Mouse (Mus musculus): ENCODE results near the gene Bivm. TPM values are rescaled to one million over a fixed set of nuclear protein-coding genes. Genes with fewer than 3 reads are reported as not detected.

The Bivm gene
- polyA plus RNA-seq, 1 experiment from 2014 or later = 12.6 TPM

DNA sequence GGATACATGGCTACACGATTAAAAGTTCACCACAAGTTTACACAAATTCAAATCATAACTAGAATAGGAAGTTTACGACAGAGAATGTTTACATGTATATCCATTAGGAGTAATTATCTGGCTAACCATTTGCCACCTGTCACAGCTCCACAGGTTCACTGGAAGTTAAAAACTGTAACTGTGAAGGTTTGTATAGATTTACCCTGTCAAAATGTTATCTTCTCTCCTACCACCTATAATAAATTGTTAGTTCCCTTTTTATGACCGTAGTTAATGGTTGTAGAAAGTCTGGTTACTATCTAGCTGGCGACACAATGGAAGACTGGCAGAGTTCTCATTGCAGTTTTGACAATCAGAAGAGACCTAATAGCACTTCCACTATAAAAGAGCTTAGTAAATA lies 21.5 kb downstream of the Bivm start:
- no peak for ATAC-seq (ENCODE audit: extremely low read depth, insufficient number of reproducible peaks, low FRiP score, low TSS enrichment)
- H3K4me2 ChIP-seq = no peak overlapping the region
- 78% methylated on average over 4 of the region's 4 CpGs for WGBS
- H3K27ac ChIP-seq (replicated peaks) = no peak overlapping the region
- no peak overlapping the region for H3K4me3 ChIP-seq
- H3K4me1 ChIP-seq = no peaks in the 10 kb centered on the region
- peaks cover 77% of the 10 kb centered on the region for H3K36me3 ChIP-seq
- H3K9ac ChIP-seq = no peak overlapping the region
- no peaks in the 10 kb centered on the region for H3K27me3 ChIP-seq (replicated peaks)
- no peaks in the 10 kb centered on the region for H3K9me3 ChIP-seq

DNA sequence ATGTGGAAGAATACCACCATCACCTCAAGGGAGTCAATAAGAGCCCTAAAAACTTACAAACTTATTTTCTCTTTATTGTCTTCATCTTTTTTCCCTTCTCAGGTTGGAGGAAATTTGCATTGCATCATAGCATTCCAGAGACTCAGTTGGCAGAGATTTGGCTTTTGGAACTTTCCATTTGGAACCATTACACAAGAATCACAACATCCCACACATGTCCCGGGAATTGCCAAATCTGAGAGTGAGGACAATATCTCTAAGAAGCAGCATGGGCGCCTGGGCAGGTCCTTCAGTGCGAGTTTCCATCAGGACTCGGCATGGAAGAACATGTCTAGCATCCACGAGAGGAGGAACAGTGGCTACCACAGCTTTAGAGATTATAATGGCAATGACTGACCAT lies 24.0 kb downstream of the Bivm start:
- no peak overlapping the region for H3K9ac ChIP-seq
- H3K36me3 ChIP-seq = peaks cover 60% of the 10 kb centered on the region
- H3K4me1 ChIP-seq = peaks cover 5% of the 10 kb centered on the region
- H3K27me3 ChIP-seq (replicated peaks) = no peaks in the 10 kb centered on the region
- H3K9me3 ChIP-seq = no peaks in the 10 kb centered on the region
- H3K4me3 ChIP-seq = no peak overlapping the region
- 77% methylated on average over 5 of the region's 5 CpGs for WGBS
- H3K27ac ChIP-seq (replicated peaks) = no peak overlapping the region
- H3K4me2 ChIP-seq = no peak overlapping the region
- ATAC-seq (ENCODE audit: extremely low read depth, insufficient number of reproducible peaks, low FRiP score, low TSS enrichment) = no peak

DNA sequence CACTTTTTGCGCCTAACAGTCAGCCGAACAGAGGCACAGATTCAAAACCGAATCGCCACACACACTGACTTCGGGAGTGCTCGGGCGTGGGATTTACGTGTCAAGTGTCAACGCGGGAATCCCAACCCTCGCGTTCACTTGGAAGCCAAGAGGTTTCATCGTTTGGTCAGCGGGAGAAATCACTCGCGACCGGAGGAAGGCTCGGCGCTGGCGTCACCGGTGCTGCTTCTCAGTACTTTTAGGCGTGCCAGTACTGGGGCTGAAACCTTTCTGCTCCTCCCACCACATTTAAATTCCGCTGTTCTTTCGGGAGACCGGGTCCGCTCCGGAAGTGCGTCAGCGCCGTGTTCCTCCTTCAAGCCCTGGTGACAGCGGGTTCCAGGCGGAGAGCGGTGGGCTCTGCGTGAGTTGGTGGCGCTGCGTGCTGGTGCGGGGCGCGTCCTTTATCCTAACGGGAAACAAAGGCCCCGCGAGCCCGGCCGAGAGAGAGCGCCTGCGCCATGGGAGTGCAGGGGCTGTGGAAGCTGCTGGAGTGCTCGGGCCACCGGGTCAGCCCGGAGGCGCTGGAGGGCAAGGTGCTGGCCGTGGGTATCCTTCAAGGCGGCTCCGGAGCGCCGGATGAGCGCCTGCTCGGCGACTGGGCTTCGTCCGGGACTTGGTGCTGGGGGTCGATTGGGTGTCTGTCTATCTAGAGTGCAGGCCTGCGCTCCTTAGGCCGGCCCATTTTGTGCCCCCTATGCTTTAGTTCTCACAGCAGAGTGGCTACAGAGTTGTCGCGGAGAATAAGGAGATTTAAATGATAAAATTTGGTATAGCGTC lies 29.0 kb downstream of the Bivm start, which contains the start of gene Ercc5:
Ercc5 (plus strand) TSS at position 182 of the 819 bp plus-strand sequence.
- H3K27me3 ChIP-seq (replicated peaks) = no peaks in the 10 kb centered on the region
- peak; percentile 91 for ATAC-seq (ENCODE audit: extremely low read depth, insufficient number of reproducible peaks, low FRiP score, low TSS enrichment)
- H3K36me3 ChIP-seq = peaks cover 18% of the 10 kb centered on the region
- H3K4me3 ChIP-seq = peak within 1 kb of the TSS; percentile 86
- H3K27ac ChIP-seq (replicated peaks) = peak within 1 kb of the TSS; percentile 94
- H3K9ac ChIP-seq = peak within 1 kb of the TSS; percentile 97
- H3K4me2 ChIP-seq = peak within 1 kb of the TSS; percentile 71
- H3K4me1 ChIP-seq = peaks cover 12% of the 10 kb centered on the region
- under 1% methylated on average over 66 of the region's 66 CpGs for WGBS
- peaks cover 6% of the 10 kb centered on the region; the same call in 1 of the 2 replicates for H3K9me3 ChIP-seq

DNA sequence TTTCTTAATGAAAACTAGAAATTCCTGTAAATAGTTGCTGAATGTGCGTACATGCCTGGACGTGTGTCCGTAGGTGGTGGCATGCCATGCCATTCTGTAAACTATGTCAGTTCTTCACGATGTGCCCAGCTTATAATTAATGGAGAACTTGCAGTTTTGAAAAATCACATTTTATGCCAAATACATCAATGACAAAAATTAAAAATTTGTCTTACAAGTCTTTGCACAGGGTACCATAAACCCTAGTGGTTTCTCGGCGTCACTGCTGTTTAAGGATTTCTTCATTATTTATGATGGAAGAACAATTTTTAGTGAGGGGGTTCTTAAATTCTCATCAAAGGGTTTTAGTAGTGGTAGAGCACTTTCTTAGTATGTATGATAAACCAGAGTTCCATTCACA lies 29.9 kb downstream of the Bivm start:
- H3K36me3 ChIP-seq = peaks cover 9% of the 10 kb centered on the region
- H3K4me1 ChIP-seq = peaks cover 12% of the 10 kb centered on the region
- H3K4me2 ChIP-seq = peak overlapping the region; percentile 71
- H3K9ac ChIP-seq = peak overlapping the region; percentile 97
- no peak for ATAC-seq (ENCODE audit: extremely low read depth, insufficient number of reproducible peaks, low FRiP score, low TSS enrichment)
- 42% methylated on average over 6 of the region's 6 CpGs for WGBS
- H3K27ac ChIP-seq (replicated peaks) = peak overlapping the region; percentile 94
- H3K9me3 ChIP-seq = peaks cover 7% of the 10 kb centered on the region; the same call in 1 of the 2 replicates
- H3K27me3 ChIP-seq (replicated peaks) = no peaks in the 10 kb centered on the region
- peak overlapping the region; percentile 86 for H3K4me3 ChIP-seq

GRCm38 (mm10) chr1:44155287-44155686 lies 36.5 kb downstream of the Bivm start:
- H3K4me1 ChIP-seq = no peaks in the 10 kb centered on the region
- peaks cover 7% of the 10 kb centered on the region; the same call in 1 of the 2 replicates for H3K9me3 ChIP-seq
- no peak overlapping the region for H3K9ac ChIP-seq
- ATAC-seq (ENCODE audit: extremely low read depth, insufficient number of reproducible peaks, low FRiP score, low TSS enrichment) = no peak
- WGBS = 96% methylated on average over 4 of the region's 4 CpGs
- H3K27me3 ChIP-seq (replicated peaks) = no peaks in the 10 kb centered on the region
- H3K27ac ChIP-seq (replicated peaks) = no peak overlapping the region
- H3K4me2 ChIP-seq = no peak overlapping the region
- H3K36me3 ChIP-seq = peaks cover 29% of the 10 kb centered on the region
- H3K4me3 ChIP-seq = no peak overlapping the region

DNA sequence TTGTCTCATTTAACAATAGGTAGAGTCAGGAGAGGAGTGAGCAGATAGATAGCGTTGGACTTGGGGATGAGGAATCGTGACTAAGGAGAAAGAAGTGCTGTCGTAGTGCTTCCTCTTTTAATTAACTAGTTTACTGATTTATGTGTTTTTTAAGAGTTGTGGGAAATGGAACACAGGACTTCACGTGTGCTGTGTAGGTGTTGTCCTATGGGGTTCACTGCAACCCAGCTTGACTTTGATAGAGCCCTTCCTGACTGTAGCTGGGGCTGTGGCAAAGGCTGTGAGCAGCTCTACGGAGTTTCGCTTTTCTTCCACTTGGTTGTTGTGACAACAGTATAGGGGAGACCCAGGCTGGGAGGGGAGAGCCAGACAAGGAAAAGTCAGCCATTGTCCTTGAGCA lies 39.6 kb downstream of the Bivm start:
- Histone ChIP-seq H3K9me3 (no peaks in the 10 kb centered on the region), H3K27me3 (replicated peaks) (no peaks in the 10 kb centered on the region), H3K4me2 (no peak overlapping the region), H3K4me1 (no peaks in the 10 kb centered on the region), H3K36me3 (peaks cover 53% of the 10 kb centered on the region), H3K27ac (replicated peaks) (no peak overlapping the region), H3K4me3 (no peak overlapping the region), H3K9ac (no peak overlapping the region)
- ATAC-seq (ENCODE audit: extremely low read depth, insufficient number of reproducible peaks, low FRiP score, low TSS enrichment) = no peak
- 89% methylated on average over 6 of the region's 6 CpGs for WGBS

DNA sequence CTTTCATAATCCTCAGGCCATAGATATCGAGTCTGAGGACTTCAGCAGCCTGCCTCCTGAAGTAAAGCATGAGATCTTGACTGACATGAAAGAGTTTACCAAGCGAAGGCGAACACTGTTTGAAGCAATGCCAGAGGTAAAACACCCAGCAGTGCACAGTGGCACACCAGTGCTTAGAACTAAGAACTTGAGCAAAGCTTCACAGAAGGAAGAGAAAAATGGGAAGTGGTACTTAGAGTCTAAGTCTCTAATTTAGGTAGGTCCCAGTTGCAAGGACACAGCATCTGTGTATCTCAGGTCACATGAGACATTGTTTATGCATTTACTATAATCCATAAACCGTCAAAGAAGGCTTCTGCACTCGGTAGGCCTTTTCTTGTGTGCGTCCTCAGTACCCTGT lies 43.1 kb downstream of the Bivm start:
- H3K4me1 ChIP-seq = no peaks in the 10 kb centered on the region
- no peaks in the 10 kb centered on the region for H3K9me3 ChIP-seq
- H3K9ac ChIP-seq = no peak overlapping the region
- no peak overlapping the region for H3K27ac ChIP-seq (replicated peaks)
- no peak for ATAC-seq (ENCODE audit: extremely low read depth, insufficient number of reproducible peaks, low FRiP score, low TSS enrichment)
- no peak overlapping the region for H3K4me2 ChIP-seq
- peaks cover 82% of the 10 kb centered on the region for H3K36me3 ChIP-seq
- WGBS = 91% methylated on average over 6 of the region's 6 CpGs
- no peaks in the 10 kb centered on the region for H3K27me3 ChIP-seq (replicated peaks)
- no peak overlapping the region for H3K4me3 ChIP-seq

DNA sequence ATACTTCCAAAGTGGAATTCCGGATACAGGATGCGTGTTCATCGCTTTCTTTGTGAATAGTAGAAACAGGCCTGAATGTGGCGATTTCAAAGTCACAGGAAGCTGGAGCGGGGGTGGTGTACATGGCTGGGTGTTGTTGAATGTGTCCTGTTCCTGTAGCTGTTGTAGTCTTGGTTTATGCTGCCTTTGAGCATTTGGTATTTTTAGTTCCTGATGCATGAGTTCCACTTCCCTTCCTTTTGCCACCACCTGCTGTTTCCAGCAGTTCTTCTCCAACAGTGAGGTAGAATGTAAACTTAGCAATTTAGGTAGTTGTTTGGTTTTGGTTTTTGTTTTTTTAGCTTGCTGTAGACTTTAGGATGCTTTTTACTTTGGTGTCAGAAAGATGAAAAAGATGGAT lies 43.6 kb downstream of the Bivm start:
- WGBS = 92% methylated on average over 5 of the region's 5 CpGs
- Histone ChIP-seq H3K27ac (replicated peaks) (no peak overlapping the region), H3K4me2 (no peak overlapping the region), H3K9me3 (no peaks in the 10 kb centered on the region), H3K9ac (no peak overlapping the region), H3K4me3 (no peak overlapping the region), H3K4me1 (no peaks in the 10 kb centered on the region), H3K36me3 (peaks cover 88% of the 10 kb centered on the region), H3K27me3 (replicated peaks) (no peaks in the 10 kb centered on the region)
- no peak for ATAC-seq (ENCODE audit: extremely low read depth, insufficient number of reproducible peaks, low FRiP score, low TSS enrichment)

- Histone ChIP-seq H3K9me3 (no peaks in the 10 kb centered on the region), H3K4me3 (no peak overlapping the region), H3K4me2 (no peak overlapping the region), H3K27me3 (replicated peaks) (no peaks in the 10 kb centered on the region), H3K36me3 (peaks cover 82% of the 10 kb centered on the region), H3K27ac (replicated peaks) (no peak overlapping the region), H3K9ac (no peak overlapping the region), H3K4me1 (no peaks in the 10 kb centered on the region)
- ATAC-seq (ENCODE audit: extremely low read depth, insufficient number of reproducible peaks, low FRiP score, low TSS enrichment) = no peak
- 88% methylated on average over 3 of the region's 3 CpGs for WGBS
Observed at GRCm38 (mm10) chr1:44167859-44168383, 49.2 kb downstream of the Bivm start.

DNA sequence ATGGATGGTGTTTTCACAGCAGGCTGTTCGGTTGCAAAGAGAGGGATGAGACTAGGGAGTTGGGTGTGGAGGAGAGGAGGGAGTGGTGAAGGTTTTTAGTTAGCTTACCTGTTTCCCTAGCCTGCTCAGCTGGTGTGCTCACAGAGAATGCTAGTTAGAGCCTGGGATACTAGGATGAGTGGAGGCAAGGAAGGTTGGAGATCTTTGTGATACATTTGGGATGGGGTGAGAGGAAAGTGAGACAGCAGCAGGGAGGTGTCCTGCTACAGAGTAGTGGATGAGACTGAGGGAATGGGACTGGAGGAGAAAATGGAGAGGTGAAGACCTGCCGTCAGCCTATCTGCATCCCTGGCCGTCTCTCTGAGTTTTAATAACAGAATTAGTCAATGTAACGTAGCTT lies 53.9 kb downstream of the Bivm start:
- ATAC-seq (ENCODE audit: extremely low read depth, insufficient number of reproducible peaks, low FRiP score, low TSS enrichment) = no peak
- Histone ChIP-seq H3K4me2 (no peak overlapping the region), H3K9me3 (no peaks in the 10 kb centered on the region), H3K4me3 (no peak overlapping the region), H3K4me1 (no peaks in the 10 kb centered on the region), H3K27me3 (replicated peaks) (no peaks in the 10 kb centered on the region), H3K9ac (no peak overlapping the region), H3K36me3 (peaks cover 86% of the 10 kb centered on the region), H3K27ac (replicated peaks) (no peak overlapping the region)
- 90% methylated on average over 4 of the region's 4 CpGs for WGBS

GRCm38 (mm10) chr1:44173903-44174302 lies 55.1 kb downstream of the Bivm start:
- H3K4me1 ChIP-seq = no peaks in the 10 kb centered on the region
- H3K9ac ChIP-seq = no peak overlapping the region
- 81% methylated on average over 8 of the region's 8 CpGs for WGBS
- H3K4me2 ChIP-seq = no peak overlapping the region
- no peaks in the 10 kb centered on the region for H3K9me3 ChIP-seq
- no peak overlapping the region for H3K4me3 ChIP-seq
- H3K27ac ChIP-seq (replicated peaks) = no peak overlapping the region
- peaks cover 87% of the 10 kb centered on the region for H3K36me3 ChIP-seq
- ATAC-seq (ENCODE audit: extremely low read depth, insufficient number of reproducible peaks, low FRiP score, low TSS enrichment) = no peak
- no peaks in the 10 kb centered on the region for H3K27me3 ChIP-seq (replicated peaks)

DNA sequence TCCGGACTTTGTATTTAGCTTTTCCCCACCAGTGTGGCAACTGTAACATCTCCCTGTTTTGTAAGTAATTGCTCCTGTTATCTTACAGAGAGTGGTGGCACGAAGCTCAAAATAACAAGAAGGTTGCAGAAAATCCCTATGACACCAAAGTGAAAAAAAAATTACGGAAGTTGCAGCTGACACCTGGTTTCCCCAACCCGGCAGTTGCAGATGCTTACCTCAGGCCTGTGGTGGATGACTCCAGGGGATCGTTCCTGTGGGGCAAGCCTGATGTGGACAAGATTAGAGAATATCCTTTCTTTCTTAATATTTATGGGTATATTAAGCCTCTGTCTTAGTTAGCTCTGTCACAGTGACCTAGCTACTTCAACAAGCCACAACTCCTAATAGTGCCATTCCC lies 59.3 kb downstream of the Bivm start:
- Histone ChIP-seq H3K4me1 (no peaks in the 10 kb centered on the region), H3K9me3 (no peaks in the 10 kb centered on the region), H3K4me2 (no peak overlapping the region), H3K27me3 (replicated peaks) (no peaks in the 10 kb centered on the region), H3K9ac (no peak overlapping the region), H3K27ac (replicated peaks) (no peak overlapping the region), H3K4me3 (no peak overlapping the region), H3K36me3 (peaks cover 84% of the 10 kb centered on the region)
- ATAC-seq (ENCODE audit: extremely low read depth, insufficient number of reproducible peaks, low FRiP score, low TSS enrichment) = no peak
- 91% methylated on average over 5 of the region's 5 CpGs for WGBS

Measured in heart, embryonic 13.5 days (tissue).